Mouse (Mus musculus): Measurements from ENCODE around the gene C2cd3. TPM values are rescaled to one million over a fixed set of nuclear protein-coding genes. Genes with fewer than 3 reads are reported as not detected.

Gene C2cd3
- polyA plus RNA-seq, 1 experiment from 2014 or later = 15.9 TPM

Other genes starting within 250 kb of the C2cd3 start
- gene Lipt2, start 213.0 kb upstream of the C2cd3 start, polyA plus RNA-seq (2015; fragmentation: Nextera tagmentation; extraction: Ambion mirVana) = 16.9 and 17.0 TPM in 2 replicates
- 0.99 and 6.4 TPM in 2 replicates for gene Kcne3, start 195.7 kb upstream of the C2cd3 start, polyA plus RNA-seq (2015; fragmentation: Nextera tagmentation; extraction: Ambion mirVana)
- 24.2 and 26.1 TPM in 2 replicates for gene Pgm2l1, start 144.8 kb upstream of the C2cd3 start, polyA plus RNA-seq (2015; fragmentation: Nextera tagmentation; extraction: Ambion mirVana)
- gene P4ha3, start 86.7 kb upstream of the C2cd3 start, polyA plus RNA-seq (2015; fragmentation: Nextera tagmentation; extraction: Ambion mirVana) = 9.4 and 14.7 TPM in 2 replicates
- 142 and 165 TPM in 2 replicates for gene Ppme1, start 74 bp downstream of the C2cd3 start, polyA plus RNA-seq (2015; fragmentation: Nextera tagmentation; extraction: Ambion mirVana)
- gene Ucp3, start 100.8 kb downstream of the C2cd3 start, polyA plus RNA-seq (2015; fragmentation: Nextera tagmentation; extraction: Ambion mirVana) = not detected in 2 replicates
- gene Ucp2, start 121.1 kb downstream of the C2cd3 start, polyA plus RNA-seq (2015; fragmentation: Nextera tagmentation; extraction: Ambion mirVana) = 71.5 and 149 TPM in 2 replicates
- gene Dnajb13, start 142.7 kb downstream of the C2cd3 start, polyA plus RNA-seq (2015; fragmentation: Nextera tagmentation; extraction: Ambion mirVana) = 3.5 and 3.7 TPM in 2 replicates
- 15.3 and 16.9 TPM in 2 replicates for gene Coa4, start 164.8 kb downstream of the C2cd3 start, polyA plus RNA-seq (2015; fragmentation: Nextera tagmentation; extraction: Ambion mirVana)
- gene Rab6a, start 235.2 kb downstream of the C2cd3 start, polyA plus RNA-seq (2015; fragmentation: Nextera tagmentation; extraction: Ambion mirVana) = 253 and 287 TPM in 2 replicates
- 82.6 and 85.3 TPM in 2 replicates for gene Mrpl48, start 236.1 kb downstream of the C2cd3 start, polyA plus RNA-seq (2015; fragmentation: Nextera tagmentation; extraction: Ambion mirVana)

Data from neural tube, embryonic 15.5 days (tissue).